In genomic region chr9:78442237-78442578, GRCm38 (mm10) we compare ENCODE assay signal across 8 mouse cellular contexts. TPM values are rescaled to one million over a fixed set of nuclear protein-coding genes. Genes with fewer than 3 reads are reported as not detected.
DNase-seq lines count a peak whose midpoint lies in the region; ATAC-seq and TF ChIP-seq lines count a peak whose summit lies in the region.

No protein-coding gene starts in this region.

- peak overlapping the region; percentile 58; the same call in 1 of the 2 replicates for H3K9ac ChIP-seq in kidney, postnatal 0 days (ENCODE audit: low read depth, low read length)
- no peak overlapping the region for H3K9ac ChIP-seq in hindbrain, postnatal 0 days (replicated peaks; ENCODE audit: low read length)
- H3K9ac ChIP-seq in midbrain, postnatal 0 days (replicated peaks; ENCODE audit: low read length, poor library complexity, severe bottlenecking), result no peak overlapping the region

- no peaks in the 10 kb centered on the region; the same call in 1 of the 2 replicates for H3K27me3 ChIP-seq in kidney, postnatal 0 days (ENCODE audit: insufficient read depth, low read length)
- H3K27me3 ChIP-seq in hindbrain, postnatal 0 days (ENCODE audit: insufficient read depth, low read length), result peaks cover 52% of the 10 kb centered on the region
- H3K27me3 ChIP-seq in midbrain, postnatal 0 days (ENCODE audit: insufficient read depth, low read length), result peaks cover 57% of the 10 kb centered on the region

- H3K4me3 ChIP-seq in kidney, postnatal 0 days (replicated peaks; ENCODE audit: low read depth, low read length), result peak overlapping the region; percentile 48
- H3K4me3 ChIP-seq in brown adipose tissue, adult 24 weeks (ENCODE audit: insufficient read depth, low read depth, low read length), result peak overlapping the region; percentile 59
- H3K4me3 ChIP-seq in hindbrain, postnatal 0 days (ENCODE audit: low read length), result peak overlapping the region; percentile 43
- peak overlapping the region; percentile 40 for H3K4me3 ChIP-seq in midbrain, postnatal 0 days (ENCODE audit: low read depth, low read length)

- DNase-seq in kidney, postnatal 0 days (ENCODE audit: low spot score), result no peak
- no peak for DNase-seq in kidney, adult 18-20 months
- no peak for DNase-seq in hindbrain, postnatal 0 days (ENCODE audit: low spot score)
- DNase-seq in midbrain, postnatal 0 days (ENCODE audit: low spot score), result no peak
- DNase-seq in thymus, adult 18-20 months, result no peak
- DNase-seq in c-Kit-positive CD71-positive TER-119-positive erythroid progenitor cells, embryonic 14.5 days (ENCODE audit: low spot score), result no peak
- DNase-seq in right cerebral cortex, adult 2 months (ENCODE audit: low spot score in 2 of 2), result no peak

- 0 out of 2 replicates have a peak, but pooled peaks have one; percentile 50 for ATAC-seq in kidney, postnatal 0 days (replicated peaks; ENCODE audit: low FRiP score, low read depth)
- ATAC-seq in hindbrain, postnatal 0 days, result peak; percentile 31; the same call in 1 of the 2 replicates
- no peak; the same call in 1 of the 2 replicates for ATAC-seq in midbrain, postnatal 0 days (ENCODE audit: low FRiP score)

- no peaks in the 10 kb centered on the region; the same call in 1 of the 2 replicates for H3K4me1 ChIP-seq in kidney, postnatal 0 days (replicated peaks; ENCODE audit: insufficient read depth, low read length)
- peaks cover 2% of the 10 kb centered on the region for H3K4me1 ChIP-seq in brown adipose tissue, adult 24 weeks (ENCODE audit: control insufficient read depth, insufficient read depth, insufficient read length, low read length)
- peaks cover 3% of the 10 kb centered on the region; the same call in 1 of the 2 replicates for H3K4me1 ChIP-seq in hindbrain, postnatal 0 days (ENCODE audit: insufficient read depth, low read length)
- peaks cover 2% of the 10 kb centered on the region; the same call in 1 of the 2 replicates for H3K4me1 ChIP-seq in midbrain, postnatal 0 days (ENCODE audit: insufficient read depth, low read length)

- H3K4me2 ChIP-seq in kidney, postnatal 0 days (ENCODE audit: low read length), result peak overlapping the region; percentile 88
- H3K4me2 ChIP-seq in hindbrain, postnatal 0 days (ENCODE audit: low read depth, low read length), result peak overlapping the region; percentile 68
- peak overlapping the region; percentile 56 for H3K4me2 ChIP-seq in midbrain, postnatal 0 days (ENCODE audit: low read depth, low read length, poor library complexity, severe bottlenecking)

- no peak overlapping the region for H3K27ac ChIP-seq in kidney, postnatal 0 days
- no peak overlapping the region for H3K27ac ChIP-seq in brown adipose tissue, adult 24 weeks (replicated peaks; ENCODE audit: low read depth, low read length)
- no peak overlapping the region for H3K27ac ChIP-seq in hindbrain, postnatal 0 days
- no peak overlapping the region for H3K27ac ChIP-seq in midbrain, postnatal 0 days (ENCODE audit: low read depth, low read length)

- no peak for TF ChIP-seq CTCF in kidney, postnatal 0 days (IDR thresholded peaks at IDR 0.05; ENCODE audit: low read depth)
- TF ChIP-seq CTCF in hindbrain, postnatal 0 days (IDR thresholded peaks at IDR 0.05; ENCODE audit: low read depth), result no peak
- TF ChIP-seq CTCF in midbrain, postnatal 0 days (IDR thresholded peaks at IDR 0.05), result no peak

- 3% methylated on average over 9 of the region's 9 CpGs for WGBS in kidney, postnatal 0 days
- WGBS in hindbrain, postnatal 0 days, result 5% methylated on average over 9 of the region's 9 CpGs
- WGBS in midbrain, postnatal 0 days, result 5% methylated on average over 9 of the region's 9 CpGs

- H3K36me3 ChIP-seq in kidney, postnatal 0 days (ENCODE audit: insufficient read depth, low read length), result no peaks in the 10 kb centered on the region
- H3K36me3 ChIP-seq in hindbrain, postnatal 0 days (ENCODE audit: insufficient read depth, low read length), result no peaks in the 10 kb centered on the region
- no peaks in the 10 kb centered on the region for H3K36me3 ChIP-seq in midbrain, postnatal 0 days (ENCODE audit: insufficient read depth, low read length)

- H3K9me3 ChIP-seq in kidney, postnatal 0 days (replicated peaks; ENCODE audit: low read length), result no peaks in the 10 kb centered on the region
- H3K9me3 ChIP-seq in hindbrain, postnatal 0 days (ENCODE audit: low read length), result no peaks in the 10 kb centered on the region
- no peaks in the 10 kb centered on the region for H3K9me3 ChIP-seq in midbrain, postnatal 0 days (ENCODE audit: low read length)

RNA-seq across cellular contexts. Expression of gene Cgas, which starts 0.8 kb away (rescaled TPM):
- 1.4 and 1.8 TPM in 2 replicates for polyA plus RNA-seq in kidney, postnatal 0 days (2015; fragmentation: Nextera tagmentation; extraction: Ambion mirVana)
- polyA plus RNA-seq in brown adipose tissue, adult 24 weeks (2012; ENCODE audit: insufficient read depth, insufficient read length, missing spikeins), result 0.32 and 0.67 TPM in 2 replicates
- total RNA-seq in hindbrain, postnatal 0 days (2014; rRNA removed), result 0.61 and 0.63 TPM in 2 replicates
- polyA plus RNA-seq in hindbrain, postnatal 0 days (2015; fragmentation: Nextera tagmentation; extraction: Ambion mirVana), result 0.71 and 0.88 TPM in 2 replicates
- total RNA-seq in midbrain, postnatal 0 days (2014; rRNA removed), result 0.55 and 0.71 TPM in 2 replicates
- polyA plus RNA-seq in midbrain, postnatal 0 days (2015; fragmentation: Nextera tagmentation; extraction: Ambion mirVana), result 0.56 and 0.74 TPM in 2 replicates

RNA-seq across cellular contexts. Expression of gene Mto1, which starts 5.8 kb away (rescaled TPM):
- polyA plus RNA-seq in kidney, postnatal 0 days (2015; fragmentation: Nextera tagmentation; extraction: Ambion mirVana), result 20.8 and 24.4 TPM in 2 replicates
- 42.2 and 44.6 TPM in 2 replicates for polyA plus RNA-seq in brown adipose tissue, adult 24 weeks (2012; ENCODE audit: insufficient read depth, insufficient read length, missing spikeins)
- 25.7 and 36.3 TPM in 2 replicates for total RNA-seq in hindbrain, postnatal 0 days (2014; rRNA removed)
- polyA plus RNA-seq in hindbrain, postnatal 0 days (2015; fragmentation: Nextera tagmentation; extraction: Ambion mirVana), result 20.9 and 22.0 TPM in 2 replicates
- 27.1 and 27.5 TPM in 2 replicates for total RNA-seq in midbrain, postnatal 0 days (2014; rRNA removed)
- 18.5 and 18.7 TPM in 2 replicates for polyA plus RNA-seq in midbrain, postnatal 0 days (2015; fragmentation: Nextera tagmentation; extraction: Ambion mirVana)

RNA-seq across cellular contexts. Expression of gene Gm17324, which starts 6.4 kb away (rescaled TPM):
- 0.70 and 0.99 TPM in 2 replicates for polyA plus RNA-seq in kidney, postnatal 0 days (2015; fragmentation: Nextera tagmentation; extraction: Ambion mirVana)
- not detected in 2 replicates for polyA plus RNA-seq in brown adipose tissue, adult 24 weeks (2012; ENCODE audit: insufficient read depth, insufficient read length, missing spikeins)
- 2.5 TPM in 1 of 2 replicates, not detected in the other for total RNA-seq in hindbrain, postnatal 0 days (2014; rRNA removed)
- polyA plus RNA-seq in hindbrain, postnatal 0 days (2015; fragmentation: Nextera tagmentation; extraction: Ambion mirVana), result 2.3 and 3.4 TPM in 2 replicates
- 0.47 and 5.4 TPM in 2 replicates for total RNA-seq in midbrain, postnatal 0 days (2014; rRNA removed)
- 3.7 and 4.1 TPM in 2 replicates for polyA plus RNA-seq in midbrain, postnatal 0 days (2015; fragmentation: Nextera tagmentation; extraction: Ambion mirVana)

RNA-seq across cellular contexts. Expression of gene Ddx43, which starts 46.6 kb away (rescaled TPM):
- 0.22 TPM in 2 replicates for polyA plus RNA-seq in kidney, postnatal 0 days (2015; fragmentation: Nextera tagmentation; extraction: Ambion mirVana)
- not detected in 2 replicates for polyA plus RNA-seq in brown adipose tissue, adult 24 weeks (2012; ENCODE audit: insufficient read depth, insufficient read length, missing spikeins)
- 0.72 TPM in 1 of 2 replicates, not detected in the other for total RNA-seq in hindbrain, postnatal 0 days (2014; rRNA removed)
- 0.38 and 0.59 TPM in 2 replicates for polyA plus RNA-seq in hindbrain, postnatal 0 days (2015; fragmentation: Nextera tagmentation; extraction: Ambion mirVana)
- total RNA-seq in midbrain, postnatal 0 days (2014; rRNA removed), result 0.28 TPM in 1 of 2 replicates, not detected in the other
- 0.31 and 0.43 TPM in 2 replicates for polyA plus RNA-seq in midbrain, postnatal 0 days (2015; fragmentation: Nextera tagmentation; extraction: Ambion mirVana)

RNA-seq across cellular contexts. Expression of gene Eef1a1, which starts 46.7 kb away (rescaled TPM):
- polyA plus RNA-seq in kidney, postnatal 0 days (2015; fragmentation: Nextera tagmentation; extraction: Ambion mirVana), result 4,583 and 4,728 TPM in 2 replicates
- 3,256 and 3,366 TPM in 2 replicates for polyA plus RNA-seq in brown adipose tissue, adult 24 weeks (2012; ENCODE audit: insufficient read depth, insufficient read length, missing spikeins)
- 5,514 and 5,628 TPM in 2 replicates for total RNA-seq in hindbrain, postnatal 0 days (2014; rRNA removed)
- 2,472 and 2,549 TPM in 2 replicates for polyA plus RNA-seq in hindbrain, postnatal 0 days (2015; fragmentation: Nextera tagmentation; extraction: Ambion mirVana)
- total RNA-seq in midbrain, postnatal 0 days (2014; rRNA removed), result 6,169 and 7,035 TPM in 2 replicates
- polyA plus RNA-seq in midbrain, postnatal 0 days (2015; fragmentation: Nextera tagmentation; extraction: Ambion mirVana), result 2,410 and 2,461 TPM in 2 replicates
